Mouse (Mus musculus): ENCODE results near the gene Acsl6.

Gene Acsl6

GRCm38 (mm10) chr11:54307139-54307816, 3.7 kb downstream of the Acsl6 start:
- peak; percentile 60 for DNase-seq

GRCm38 (mm10) chr11:54310588-54310987, 7.0 kb downstream of the Acsl6 start:
- DNase-seq = no peak

- DNase-seq = peak; percentile 67
Observed at GRCm38 (mm10) chr11:54312021-54312420, 8.4 kb downstream of the Acsl6 start.

GRCm38 (mm10) chr11:54312603-54313002, 9.0 kb downstream of the Acsl6 start:
- DNase-seq = no peak

- no peak for DNase-seq
Observed at GRCm38 (mm10) chr11:54313391-54314360, 10.1 kb downstream of the Acsl6 start.

- DNase-seq = peak; percentile 45
Observed at GRCm38 (mm10) chr11:54314740-54315139, 11.1 kb downstream of the Acsl6 start.

GRCm38 (mm10) chr11:54315336-54315735, 11.7 kb downstream of the Acsl6 start:
- DNase-seq = no peak

- DNase-seq = peak; percentile 74
Observed at GRCm38 (mm10) chr11:54317361-54317760, 13.8 kb downstream of the Acsl6 start.

- no peak for DNase-seq
Observed at GRCm38 (mm10) chr11:54317795-54318194, 14.2 kb downstream of the Acsl6 start.

- no peak for DNase-seq
Observed at GRCm38 (mm10) chr11:54321802-54322532, 18.4 kb downstream of the Acsl6 start.

- no peak for DNase-seq
Observed at GRCm38 (mm10) chr11:54331463-54332183, 28.0 kb downstream of the Acsl6 start.

- peak; percentile 69 for DNase-seq
Observed at GRCm38 (mm10) chr11:54336165-54336707, 32.6 kb downstream of the Acsl6 start.

- no peak for DNase-seq
Observed at GRCm38 (mm10) chr11:54343703-54344102, 40.1 kb downstream of the Acsl6 start.

GRCm38 (mm10) chr11:54351704-54352103, 48.1 kb downstream of the Acsl6 start:
- no peak for DNase-seq

- DNase-seq = no peak
Observed at GRCm38 (mm10) chr11:54353121-54353576, 49.6 kb downstream of the Acsl6 start.

GRCm38 (mm10) chr11:54354595-54355563, 51.3 kb downstream of the Acsl6 start:
- DNase-seq = peak; percentile 49

- no peak for DNase-seq
Observed at GRCm38 (mm10) chr11:54355564-54355955, 52.0 kb downstream of the Acsl6 start.

GRCm38 (mm10) chr11:54356676-54357075, 53.1 kb downstream of the Acsl6 start:
- DNase-seq = no peak

- no peak for DNase-seq
Observed at GRCm38 (mm10) chr11:54372553-54372952, 69.0 kb downstream of the Acsl6 start.

- DNase-seq = no peak
Observed at GRCm38 (mm10) chr11:54390386-54390785, 86.8 kb downstream of the Acsl6 start.

GRCm38 (mm10) chr11:54391326-54391725, 87.7 kb downstream of the Acsl6 start:
- DNase-seq = no peak
